Mouse (Mus musculus) E14TG2a.4 (cell line): Measurements from ENCODE around the gene Cdh7.

Experiments
- CTCF ChIP-seq: conservative IDR thresholded peaks from 2 replicates; pipeline ENCODE4 v1.5.1; 2014; ENCODE audit warnings: low read length
- NANOG ChIP-seq: IDR thresholded peaks from 2 replicates; pipeline ENCODE4 v1.6.1; 2014; ENCODE audit warnings: borderline replicate concordance, low read length, mixed read lengths
- POU5F1 ChIP-seq: IDR thresholded peaks from 2 replicates; pipeline ENCODE4 v1.6.1; 2014; ENCODE audit warnings: low read length, borderline replicate concordance

GRCm38 (mm10) chr1:109983537-109983912 is 1.3 kb downstream of the Cdh7 start:
- TF ChIP-seq CTCF (no peak), POU5F1 (no peak), NANOG (no peak)
